Mouse (Mus musculus) large intestine, adult 2 months (tissue): Measurements from ENCODE around the gene Osbpl10. TPM values are rescaled to one million over a fixed set of nuclear protein-coding genes. Genes with fewer than 3 reads are reported as not detected.

Experiments
- DNase-seq: peaks from one replicate; pipeline ENCODE4 v3.0.0-alpha.2; 2012; ENCODE audit warnings: low read depth, low spot score
- WGBS: fragments of 180-500 bp; shearing (Covaris S2); methylation state at CpG from one replicate; pipeline ENCODE4 v1.1.7; 2018; 5-methylcytosine and 5-hydroxymethylcytosine counted together
- polyA plus RNA-seq: library from polyadenylated mRNA; depleted of rRNA; stranded (reverse); fragments of >200 nt; gene quantifications from 2 replicates; pipeline ENCODE4 v1.2.3, GENCODE M21; 2012

Gene Osbpl10
- polyA plus RNA-seq, 1 experiment = 13.2 TPM

DNA sequence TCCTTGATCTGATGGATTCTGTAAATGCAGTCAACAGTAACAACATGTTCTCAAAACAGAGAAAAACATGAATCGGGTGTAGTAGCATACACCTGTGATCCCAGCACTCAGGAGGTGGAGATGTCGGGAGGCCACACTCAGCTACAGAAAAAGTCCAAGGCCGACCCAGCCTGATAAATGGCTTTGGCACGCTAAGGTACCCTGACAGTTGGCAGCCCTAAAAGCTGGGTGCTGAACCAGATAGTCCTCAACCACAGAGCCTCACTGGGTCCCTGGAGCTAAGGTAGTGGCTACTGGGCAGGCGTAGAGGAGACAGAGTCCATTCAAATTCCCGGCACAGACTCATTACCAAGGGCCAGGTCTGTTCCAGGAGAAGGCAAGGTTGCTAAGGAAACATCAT lies 222.9 kb downstream of the Osbpl10 start:
- 91% methylated on average over 6 of the region's 6 CpGs for WGBS
- no peak for DNase-seq

DNA sequence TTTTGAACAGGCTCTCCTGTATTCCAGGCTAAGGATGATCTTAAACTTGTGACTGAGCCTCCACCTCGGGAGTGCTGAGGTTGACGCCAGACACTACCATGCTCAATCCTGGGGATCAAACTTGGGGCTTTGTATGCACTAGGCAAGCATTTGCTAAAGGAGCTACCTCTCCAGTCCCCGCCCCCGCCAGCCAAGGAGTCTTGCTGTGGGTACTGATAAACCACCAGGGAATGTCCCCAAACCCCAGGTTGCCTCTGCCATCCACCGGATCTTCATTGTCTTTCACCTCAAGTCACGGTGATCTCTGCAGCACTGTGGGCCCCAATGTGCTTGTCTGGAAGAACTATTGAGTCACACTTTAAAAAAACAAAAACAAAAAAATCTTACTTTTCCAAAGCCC lies 224.8 kb downstream of the Osbpl10 start:
- no peak for DNase-seq
- WGBS = 84% methylated on average over 6 of the region's 6 CpGs

DNA sequence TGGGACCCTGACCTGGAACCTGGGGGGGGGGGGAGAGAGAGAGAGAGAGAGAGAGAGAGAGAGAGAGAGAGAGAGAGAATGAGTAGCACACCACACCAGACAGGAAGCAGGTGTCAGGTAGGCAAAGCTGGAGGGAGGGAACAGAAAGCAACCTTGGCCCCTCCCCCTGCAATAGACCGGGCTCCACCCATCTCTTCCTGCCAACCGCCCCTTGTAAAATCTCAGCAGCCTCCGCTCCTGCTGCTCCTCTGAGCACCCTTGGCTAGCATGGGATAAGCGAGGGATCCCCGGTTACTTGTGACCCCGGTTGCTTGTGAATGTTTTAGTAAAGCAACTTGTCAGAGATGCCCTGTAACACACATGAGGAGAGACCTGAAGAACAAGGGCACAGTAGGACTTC lies 227.1 kb downstream of the Osbpl10 start:
- DNase-seq = peak; percentile 60
- 5% methylated on average over 6 of the region's 6 CpGs for WGBS

DNA sequence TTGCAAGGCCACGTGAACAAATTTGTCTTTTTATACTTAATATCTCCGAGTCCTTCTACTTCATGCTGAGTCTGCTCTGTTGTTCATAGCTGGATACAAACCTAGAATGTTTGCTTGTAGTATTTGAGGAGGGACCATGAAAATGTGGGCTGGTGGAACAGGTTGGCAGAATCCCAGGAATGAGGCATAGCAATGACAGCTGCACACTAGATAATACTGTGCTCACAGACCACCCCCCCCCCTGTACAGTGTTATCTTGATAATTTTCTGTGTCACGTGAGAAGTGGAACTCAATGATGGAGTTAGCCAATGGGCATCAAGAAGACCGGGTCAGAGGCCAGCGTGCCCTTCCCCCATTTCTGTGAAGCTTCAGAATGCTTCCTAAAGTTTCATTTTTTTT lies 227.8 kb downstream of the Osbpl10 start:
- no peak for DNase-seq
- 65% methylated on average over 5 of the region's 5 CpGs for WGBS

DNA sequence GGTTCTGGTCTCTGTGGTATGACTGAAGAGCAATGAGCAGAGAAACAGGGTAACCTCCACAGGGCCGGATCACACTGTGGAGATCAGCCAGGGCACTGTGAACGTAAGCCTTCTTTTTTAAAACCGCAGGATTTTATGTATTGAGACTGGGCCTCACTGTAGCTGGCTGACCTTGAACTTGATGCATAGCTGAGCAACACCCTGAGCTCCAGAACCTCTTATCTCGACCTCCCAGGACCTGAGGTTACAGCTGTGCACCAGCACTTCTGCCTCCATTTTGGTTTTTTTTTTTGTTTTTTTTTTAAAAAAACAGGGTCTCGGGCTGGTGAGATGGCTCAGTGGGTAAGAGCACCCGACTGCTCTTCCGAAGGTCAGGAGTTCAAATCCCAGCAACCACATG lies 231.4 kb downstream of the Osbpl10 start:
- WGBS = 94% methylated on average over 7 of the region's 7 CpGs
- DNase-seq = no peak

DNA sequence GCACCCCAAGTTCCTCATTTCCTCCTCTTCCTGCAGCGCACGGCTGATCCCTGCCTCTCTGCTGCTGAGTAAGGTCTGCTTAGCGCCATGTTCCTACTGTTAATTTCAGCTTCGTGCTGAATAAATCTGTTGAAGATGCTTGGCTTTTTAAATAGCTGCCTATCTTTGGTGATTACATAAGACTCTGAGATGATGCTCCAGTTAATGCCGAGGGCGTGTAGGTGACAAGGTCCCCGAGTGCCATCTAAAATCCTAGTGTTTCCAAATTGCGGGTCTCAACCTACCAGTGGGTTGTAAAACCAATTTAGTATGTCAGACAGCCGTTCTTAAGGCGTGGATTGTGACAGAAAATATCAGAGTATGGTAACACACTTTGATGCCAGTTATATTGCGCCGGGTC lies 232.2 kb downstream of the Osbpl10 start:
- DNase-seq = no peak
- 80% methylated on average over 12 of the region's 12 CpGs for WGBS

DNA sequence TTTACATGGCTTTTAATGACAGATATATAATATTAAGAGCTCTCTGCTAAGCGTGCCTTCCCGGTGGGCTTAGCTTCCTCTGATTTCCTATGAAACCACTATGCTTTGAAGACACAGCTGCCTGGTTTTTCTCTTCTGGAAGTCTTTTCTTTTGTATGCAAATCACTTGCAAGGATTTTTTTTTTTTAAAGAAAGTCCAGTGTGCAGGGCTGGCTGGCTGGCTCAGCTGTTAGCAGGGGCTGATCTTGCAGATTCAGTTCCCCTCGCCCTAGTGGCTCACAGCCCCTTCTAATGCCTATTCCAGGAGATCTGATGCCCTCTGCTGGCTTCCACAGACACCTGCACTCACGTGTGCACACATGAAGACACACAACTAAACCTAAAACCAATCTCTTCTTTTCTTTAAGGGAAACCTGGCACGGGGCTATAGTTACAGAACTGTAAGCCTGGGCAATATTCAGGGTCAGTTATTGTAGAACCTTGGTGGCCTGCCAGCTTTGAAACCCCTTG lies 235.4 kb downstream of the Osbpl10 start:
- 85% methylated on average over 5 of the region's 5 CpGs for WGBS

DNA sequence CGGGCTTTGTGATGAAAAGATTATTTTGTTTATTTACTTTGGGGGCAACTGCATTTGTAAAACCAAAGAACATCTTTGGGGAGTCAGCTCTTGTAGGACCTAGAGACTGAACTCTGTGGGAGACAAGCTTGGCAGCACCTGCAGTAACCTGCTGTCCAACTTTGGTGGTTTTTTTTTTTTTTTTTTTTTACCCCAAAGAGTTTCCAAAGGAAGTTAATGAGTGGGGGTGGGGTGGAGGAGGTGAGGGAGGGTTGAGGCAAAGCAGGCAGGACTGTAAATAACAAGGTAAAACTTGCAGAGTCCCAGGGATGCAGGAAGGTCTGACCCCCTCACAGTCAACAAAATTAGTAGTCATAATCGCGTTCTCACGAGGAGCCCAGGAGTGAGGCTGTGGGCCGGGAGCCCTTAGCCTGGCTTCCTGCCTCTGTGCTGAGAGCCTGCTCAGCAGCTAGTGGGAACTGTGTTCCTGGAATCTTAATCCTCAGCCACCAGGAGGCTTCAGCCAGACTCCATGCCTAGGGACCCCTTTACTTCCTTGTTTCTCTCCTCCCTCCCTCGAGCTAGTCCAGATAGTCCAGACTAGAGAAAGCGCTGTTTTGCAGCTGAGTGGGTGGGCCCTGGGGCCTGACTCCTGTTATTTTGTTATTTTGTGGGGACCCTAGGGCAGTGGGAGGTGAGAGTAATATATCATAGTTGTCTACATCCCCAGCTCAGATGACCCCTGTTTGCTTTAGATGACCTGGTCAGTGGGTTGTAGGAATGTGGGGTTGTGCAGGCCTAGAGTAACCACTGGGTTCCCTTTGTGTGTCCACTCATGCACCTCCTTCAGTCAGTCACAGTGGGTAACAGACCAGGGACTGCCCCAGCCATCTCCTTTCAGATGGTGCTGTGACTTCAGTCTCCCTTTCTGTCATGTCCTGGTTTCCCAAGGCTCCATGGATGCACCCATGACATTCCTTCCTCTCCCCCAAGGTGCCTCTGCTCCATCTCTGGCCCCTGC lies 236.5 kb downstream of the Osbpl10 start:
- 61% methylated on average over 7 of the region's 7 CpGs for WGBS
- no peak for DNase-seq

More for the DNA sequence above, 235.4 kb downstream of the Osbpl10 start:
- no peak for DNase-seq

DNA sequence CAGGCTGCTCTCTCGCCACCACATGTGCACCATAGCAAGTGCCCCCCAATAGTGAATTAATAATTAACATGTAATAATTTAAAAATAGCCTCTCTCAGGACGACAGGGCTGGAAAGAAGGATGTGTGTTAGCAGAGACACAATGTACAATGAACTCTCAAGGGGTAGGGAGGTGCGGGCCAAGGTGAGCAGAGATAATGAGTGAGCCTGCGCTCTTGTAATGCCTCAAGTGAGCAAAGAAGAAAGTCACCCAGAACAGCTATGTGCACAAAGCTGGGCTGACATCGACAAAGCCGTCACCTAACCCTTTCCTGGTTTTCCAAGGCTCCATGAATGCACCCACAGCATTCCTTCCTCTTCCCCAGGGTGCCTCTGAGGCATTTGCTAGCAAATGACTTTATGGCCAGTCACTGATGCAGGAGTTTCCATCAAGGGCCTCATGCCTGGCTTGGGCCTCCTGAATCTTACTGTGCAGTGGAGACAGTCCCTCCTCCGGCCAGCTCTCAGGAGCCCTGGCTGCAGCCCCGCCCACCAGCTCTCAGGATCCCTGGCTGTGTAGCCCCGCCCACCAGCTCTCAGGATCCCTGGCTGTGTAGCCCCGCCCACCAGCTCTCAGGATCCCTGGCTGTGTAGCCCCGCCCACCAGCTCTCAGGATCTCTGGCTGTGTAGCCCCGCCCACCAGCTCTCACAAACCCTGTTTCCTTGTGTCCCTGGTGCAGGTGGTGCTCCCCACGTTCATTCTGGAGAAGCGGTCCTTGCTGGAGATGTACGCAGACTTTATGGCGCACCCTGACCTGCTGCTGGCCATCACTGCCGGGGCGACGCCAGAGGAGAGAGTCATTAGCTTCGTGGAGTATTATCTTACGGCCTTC lies 237.7 kb downstream of the Osbpl10 start:
- no peak for DNase-seq
- 50% methylated on average over 21 of the region's 21 CpGs for WGBS

DNA sequence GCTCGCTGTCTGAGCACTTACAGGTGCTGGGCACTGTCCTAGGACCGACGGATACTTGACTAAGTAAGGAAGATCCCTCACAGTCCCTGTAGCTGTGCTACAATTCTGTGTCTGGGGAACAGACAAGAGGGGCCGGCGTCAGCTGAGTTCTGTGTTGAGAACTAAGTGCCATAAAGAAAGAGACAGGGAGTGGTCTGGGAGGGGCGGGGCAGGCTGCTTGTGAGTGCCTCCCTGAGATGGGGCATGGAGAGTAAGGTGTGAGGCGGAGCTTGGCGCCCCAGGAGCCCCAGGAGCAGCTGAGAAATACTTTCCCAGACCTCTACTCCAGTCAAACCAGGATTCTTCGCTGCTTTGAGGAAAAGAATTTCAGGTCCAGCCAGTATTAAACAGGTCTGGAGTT lies 239.6 kb downstream of the Osbpl10 start:
- WGBS = 32% methylated on average over 9 of the region's 9 CpGs

DNA sequence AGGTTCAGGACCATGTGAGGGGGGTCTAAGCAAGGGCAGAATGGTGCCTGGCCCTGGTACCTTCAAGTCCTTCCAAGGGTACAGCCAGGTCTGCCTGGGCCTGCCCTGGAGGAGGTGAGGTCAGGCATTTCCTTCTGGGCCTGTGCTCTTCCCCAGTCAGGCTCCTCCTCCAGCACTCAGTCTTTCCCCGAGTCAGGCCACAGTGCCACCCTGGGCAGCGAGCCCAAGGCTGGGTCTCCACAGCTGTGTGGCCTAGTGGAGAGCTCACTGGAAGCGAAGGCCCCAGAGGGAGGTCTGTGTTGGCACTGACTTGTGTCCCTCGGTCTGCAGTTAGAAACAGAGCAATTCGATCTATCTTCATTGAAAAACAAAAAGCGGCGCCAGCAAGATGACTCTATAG lies 242.1 kb downstream of the Osbpl10 start:
- 77% methylated on average over 7 of the region's 7 CpGs for WGBS
- no peak for DNase-seq

More for the DNA sequence above, 239.6 kb downstream of the Osbpl10 start:
- no peak for DNase-seq

DNA sequence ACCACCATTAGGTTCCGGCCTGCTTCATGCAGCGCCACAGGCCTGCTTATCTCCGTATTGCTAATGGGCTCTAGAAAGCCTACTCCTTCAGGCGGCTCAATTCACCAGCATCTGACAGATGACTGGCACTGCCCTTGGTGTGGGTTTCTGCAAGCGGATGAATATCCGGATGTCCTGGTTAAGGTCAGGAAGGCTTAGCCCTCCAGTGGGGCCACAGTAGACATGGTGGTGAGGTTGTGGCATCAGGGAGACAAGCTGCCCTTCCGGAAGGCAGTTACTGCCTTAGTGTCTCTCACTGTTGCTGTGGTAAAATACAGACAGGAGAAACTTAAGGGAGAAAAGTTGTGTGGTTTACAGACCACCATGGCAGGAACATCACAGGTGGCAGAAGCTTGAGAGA lies 242.9 kb downstream of the Osbpl10 start:
- WGBS = 97% methylated on average over 7 of the region's 7 CpGs
- no peak for DNase-seq

DNA sequence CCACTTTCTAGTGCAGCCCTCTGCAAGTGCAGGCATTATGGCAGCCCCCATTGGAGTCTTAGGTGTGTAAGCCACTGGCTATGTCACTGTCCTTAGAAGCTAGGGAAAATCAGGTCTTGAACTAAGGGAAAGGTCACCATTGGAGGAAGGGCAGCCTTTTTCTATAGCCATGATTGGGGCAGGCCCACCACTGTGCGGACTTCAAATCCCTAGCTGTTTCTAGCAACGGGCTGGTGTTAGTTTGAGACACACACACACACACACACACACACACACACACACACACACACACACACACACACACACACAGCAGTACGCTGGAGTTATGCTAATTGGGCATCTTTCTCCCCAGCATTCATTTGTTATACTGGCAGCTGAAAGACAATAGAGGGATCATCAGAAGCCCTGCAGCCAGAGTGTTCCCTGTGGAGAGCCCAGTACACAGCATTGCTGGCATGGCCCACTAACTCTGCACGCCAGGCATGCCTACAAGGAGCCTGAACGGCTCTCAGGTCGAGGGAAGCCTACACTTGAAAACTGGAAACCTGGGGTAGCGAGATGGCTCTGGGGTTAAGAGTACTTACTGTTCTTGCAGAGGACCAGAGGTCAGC lies 246.5 kb downstream of the Osbpl10 start:
- WGBS = 85% methylated on average over 7 of the region's 7 CpGs
- no peak for DNase-seq

DNA sequence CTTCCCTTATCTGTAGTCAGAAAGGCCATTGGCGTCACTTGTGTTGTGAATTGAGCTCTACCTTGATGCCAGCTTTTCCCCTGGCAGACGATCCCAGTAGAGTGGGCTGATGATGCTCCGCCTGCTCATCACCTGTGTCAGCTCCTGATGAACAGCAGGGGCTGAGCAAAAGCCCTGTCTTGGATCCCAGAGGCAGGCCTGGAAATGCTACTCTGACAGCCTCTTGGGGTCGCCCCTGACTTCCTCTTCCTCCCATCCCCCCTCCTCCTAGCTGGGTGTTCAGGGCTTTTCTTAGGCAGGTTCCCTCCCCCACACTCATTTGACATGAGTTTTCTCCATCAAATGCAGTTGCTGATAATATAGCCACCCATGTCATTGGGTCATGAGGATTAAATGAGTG lies 250.8 kb downstream of the Osbpl10 start:
- no peak for DNase-seq
- WGBS = 88% methylated on average over 4 of the region's 4 CpGs

DNA sequence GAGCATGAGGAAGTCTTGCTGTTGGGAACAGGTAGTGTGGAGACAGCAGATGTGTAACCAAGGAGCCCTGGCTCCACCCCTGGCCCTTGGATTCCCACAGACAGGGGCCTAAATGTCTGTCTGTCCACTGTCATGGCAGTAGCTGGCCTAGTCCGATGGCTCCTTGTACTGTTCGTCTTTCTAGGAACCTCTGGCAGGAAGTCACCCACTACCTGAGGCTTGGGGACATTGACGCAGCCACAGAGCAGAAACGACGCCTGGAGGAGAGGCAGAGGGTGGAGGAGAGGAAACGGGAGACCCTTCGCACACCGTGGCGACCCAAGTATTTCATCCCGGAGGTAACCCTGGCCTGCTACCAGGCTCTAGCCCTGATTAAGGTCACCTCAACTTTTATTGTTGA lies 251.3 kb downstream of the Osbpl10 start:
- no peak for DNase-seq
- 90% methylated on average over 10 of the region's 10 CpGs for WGBS

DNA sequence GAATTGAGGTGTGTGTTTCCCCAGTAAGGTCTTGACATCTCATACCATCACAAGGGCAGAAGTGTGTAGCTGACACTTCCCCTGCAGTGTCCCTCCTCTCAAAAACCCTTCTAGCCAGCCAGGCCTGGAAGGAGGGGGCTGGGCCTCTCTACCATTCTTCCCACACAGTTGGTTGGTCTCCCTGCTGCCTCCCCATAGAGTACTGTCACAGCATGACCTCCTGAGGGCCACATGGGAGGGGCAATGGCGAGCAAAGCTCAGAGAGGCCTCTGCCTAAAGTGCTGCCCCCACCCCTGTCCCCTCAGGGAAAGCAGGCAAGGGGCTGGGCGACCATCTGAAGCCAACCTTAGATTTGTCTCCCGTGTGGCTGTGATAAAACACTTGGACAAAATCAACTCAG lies 251.8 kb downstream of the Osbpl10 start:
- DNase-seq = no peak

DNA sequence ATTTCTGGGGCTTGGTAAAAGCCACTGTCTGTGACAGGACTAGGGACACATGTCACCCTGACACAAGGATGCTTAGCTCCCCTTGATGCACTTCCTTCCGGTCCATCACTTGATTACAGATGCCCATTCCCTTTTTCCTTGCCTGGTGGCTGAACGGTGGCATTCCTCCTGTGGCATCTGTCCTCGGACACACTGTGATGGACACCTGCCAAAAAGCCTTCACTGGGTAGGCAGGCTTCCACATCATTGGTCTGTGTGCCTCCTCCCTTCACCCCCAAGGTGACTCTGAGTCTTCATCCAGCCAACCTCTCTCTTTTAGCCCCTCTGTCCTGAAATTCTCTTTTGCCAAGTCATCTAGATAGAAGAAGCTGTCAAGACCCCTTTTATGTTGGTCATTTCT lies 253.1 kb downstream of the Osbpl10 start:
- no peak for DNase-seq
- WGBS = 89% methylated on average over 3 of the region's 3 CpGs

More for the DNA sequence above, 251.8 kb downstream of the Osbpl10 start:
- WGBS = 73% methylated on average over 3 of the region's 3 CpGs

DNA sequence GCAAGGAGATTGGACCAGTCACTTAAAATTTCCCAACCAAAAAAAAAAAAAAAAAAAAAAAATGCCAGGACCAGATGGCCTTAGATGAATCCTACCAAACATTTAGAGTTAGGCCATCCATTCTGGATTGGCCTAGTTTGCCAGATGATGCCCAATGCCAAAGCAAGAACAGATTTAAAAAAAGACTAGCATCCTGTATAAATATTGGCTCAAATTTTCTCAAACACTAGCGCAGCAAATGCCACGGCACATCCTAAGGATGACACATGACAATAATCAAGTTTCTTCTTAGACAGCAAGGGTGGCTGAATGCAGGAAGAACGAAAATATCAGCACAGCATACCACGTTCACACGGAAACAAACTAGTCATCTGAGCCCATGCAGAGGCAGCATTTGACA lies 255.4 kb downstream of the Osbpl10 start:
- no peak for DNase-seq
- 86% methylated on average over 5 of the region's 5 CpGs for WGBS

DNA sequence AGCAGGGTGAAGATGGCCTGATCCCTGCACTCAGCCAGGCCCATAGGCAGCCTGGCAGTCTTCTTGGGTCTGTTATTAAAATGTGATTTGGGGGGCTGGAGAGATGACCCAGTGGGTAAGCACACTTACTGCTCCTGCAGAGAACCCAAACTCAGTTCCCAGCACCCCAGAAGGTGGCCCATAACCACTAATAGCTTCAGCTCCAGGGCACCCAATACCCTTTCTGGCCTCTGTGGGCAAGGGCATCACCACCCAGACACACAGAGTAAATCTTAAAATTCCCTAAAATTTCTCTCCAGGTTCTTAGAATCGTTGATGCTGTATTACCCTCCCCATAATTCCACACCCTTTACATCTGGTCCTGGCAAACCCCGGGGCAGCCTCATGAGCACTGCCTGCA lies 256.2 kb downstream of the Osbpl10 start:
- WGBS = 82% methylated on average over 2 of the region's 2 CpGs
- DNase-seq = no peak

DNA sequence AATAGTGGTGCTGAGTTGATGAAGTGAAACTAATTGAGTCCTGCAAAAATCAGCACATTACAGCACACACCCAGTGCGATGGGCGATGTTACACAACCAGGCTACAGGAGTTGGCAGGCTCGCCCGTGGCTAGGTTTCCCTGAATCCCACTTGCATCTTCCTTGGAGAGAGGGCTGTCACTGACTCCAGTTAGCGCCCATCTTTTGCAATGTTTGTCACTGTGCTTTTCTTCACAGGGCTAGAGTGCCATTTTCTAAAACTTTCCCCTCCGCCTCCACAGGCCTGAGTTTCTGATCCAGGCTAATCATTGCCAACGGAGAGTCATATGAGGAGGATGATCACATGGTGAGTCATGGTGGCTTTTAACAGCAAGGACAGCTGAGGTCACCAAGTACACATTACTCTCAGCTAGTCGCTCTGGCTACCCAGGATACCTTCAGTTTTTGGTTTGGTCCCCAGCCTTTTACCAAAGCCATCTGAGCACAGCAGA lies 258.0 kb downstream of the Osbpl10 start:
- peak; percentile 28 for DNase-seq
- 62% methylated on average over 8 of the region's 8 CpGs for WGBS
